Mouse (Mus musculus): ENCODE results near the gene Emx2. TPM values are rescaled to one million over a fixed set of nuclear protein-coding genes. Genes with fewer than 3 reads are reported as not detected.
A peak's percentile ranks its signal among the peaks of the same experiment; 100 is the strongest.

The Emx2 gene
- polyA plus RNA-seq, 1 experiment from 2014 or later = not detected

GRCm38 (mm10) chr19:59462459-59463292 lies 4.5 kb downstream of the Emx2 start:
- H3K4me2 ChIP-seq = no peak overlapping the region

DNA sequence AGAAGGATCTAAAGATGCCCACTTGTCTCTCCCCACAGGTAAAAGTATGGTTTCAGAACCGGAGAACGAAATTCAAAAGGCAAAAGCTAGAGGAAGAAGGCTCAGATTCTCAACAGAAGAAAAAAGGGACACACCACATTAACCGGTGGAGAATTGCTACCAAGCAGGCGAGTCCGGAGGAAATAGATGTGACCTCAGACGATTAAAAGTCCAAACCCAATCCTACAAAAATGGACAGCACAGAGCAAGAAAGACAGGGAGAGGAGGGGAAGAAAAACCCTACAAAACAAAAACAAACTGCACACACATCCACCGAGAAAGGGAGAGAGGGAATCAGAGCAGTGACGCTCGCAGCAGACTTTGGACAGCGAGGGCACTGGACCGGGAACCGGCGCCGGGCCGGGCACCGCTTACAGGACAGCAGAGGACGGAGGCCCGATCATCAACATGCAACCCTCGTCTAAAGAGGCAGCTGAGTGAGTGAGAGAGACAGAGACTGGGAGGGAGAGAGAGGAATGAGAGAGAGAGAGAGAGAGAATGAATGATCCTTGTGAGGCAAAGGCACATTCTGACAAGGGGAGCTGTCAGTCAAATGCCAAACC lies 5.8 kb downstream of the Emx2 start:
- H3K4me2 ChIP-seq = no peak overlapping the region
- peaks cover 27% of the 10 kb centered on the region for H3K4me1 ChIP-seq (replicated peaks)
- no peak overlapping the region for H3K27ac ChIP-seq (ENCODE audit: poor library complexity, severe bottlenecking)
- no peak overlapping the region for H3K9ac ChIP-seq
- peaks cover 82% of the 10 kb centered on the region for H3K27me3 ChIP-seq (replicated peaks)
- H3K9me3 ChIP-seq (replicated peaks) = no peaks in the 10 kb centered on the region
- no peak for ATAC-seq (ENCODE audit: insufficient number of reproducible peaks, low FRiP score)
- no peak overlapping the region for H3K4me3 ChIP-seq
- 4% methylated on average over 19 of the region's 19 CpGs for WGBS
- no peaks in the 10 kb centered on the region for H3K36me3 ChIP-seq

More at GRCm38 (mm10) chr19:59462459-59463292, 4.5 kb downstream of the Emx2 start:
- no peak overlapping the region for H3K4me3 ChIP-seq
- H3K9me3 ChIP-seq (replicated peaks) = no peaks in the 10 kb centered on the region
- no peak for ATAC-seq (ENCODE audit: insufficient number of reproducible peaks, low FRiP score)
- H3K9ac ChIP-seq = no peak overlapping the region
- no peaks in the 10 kb centered on the region for H3K36me3 ChIP-seq
- H3K27ac ChIP-seq (ENCODE audit: poor library complexity, severe bottlenecking) = no peak overlapping the region
- peaks cover 32% of the 10 kb centered on the region for H3K4me1 ChIP-seq (replicated peaks)
- WGBS = 6% methylated on average over 19 of the region's 19 CpGs
- peaks cover 82% of the 10 kb centered on the region for H3K27me3 ChIP-seq (replicated peaks)

GRCm38 (mm10) chr19:59465281-59465680 lies 7.1 kb downstream of the Emx2 start:
- no peak overlapping the region for H3K4me2 ChIP-seq
- peaks cover 26% of the 10 kb centered on the region for H3K4me1 ChIP-seq (replicated peaks)
- no peak for ATAC-seq (ENCODE audit: insufficient number of reproducible peaks, low FRiP score)
- no peak overlapping the region for H3K4me3 ChIP-seq
- H3K9ac ChIP-seq = no peak overlapping the region
- 2% methylated on average over 2 of the region's 2 CpGs for WGBS
- H3K36me3 ChIP-seq = no peaks in the 10 kb centered on the region
- no peaks in the 10 kb centered on the region for H3K9me3 ChIP-seq (replicated peaks)
- peaks cover 85% of the 10 kb centered on the region for H3K27me3 ChIP-seq (replicated peaks)
- no peak overlapping the region for H3K27ac ChIP-seq (ENCODE audit: poor library complexity, severe bottlenecking)

- no peak for ATAC-seq (ENCODE audit: insufficient number of reproducible peaks, low FRiP score)
- no peaks in the 10 kb centered on the region for H3K36me3 ChIP-seq
- no peak overlapping the region for H3K27ac ChIP-seq (ENCODE audit: poor library complexity, severe bottlenecking)
- peaks cover 30% of the 10 kb centered on the region for H3K4me1 ChIP-seq (replicated peaks)
- no peak overlapping the region for H3K4me3 ChIP-seq
- no peak overlapping the region for H3K4me2 ChIP-seq
- H3K9ac ChIP-seq = no peak overlapping the region
- peaks cover 91% of the 10 kb centered on the region for H3K27me3 ChIP-seq (replicated peaks)
- H3K9me3 ChIP-seq (replicated peaks) = no peaks in the 10 kb centered on the region
- 3% methylated on average over 10 of the region's 10 CpGs for WGBS
These were observed 7.7 kb downstream of the Emx2 start for GRCm38 (mm10) chr19:59465751-59466410.

- Histone ChIP-seq H3K36me3 (no peaks in the 10 kb centered on the region), H3K4me2 (no peak overlapping the region), H3K27ac (ENCODE audit: poor library complexity, severe bottlenecking) (no peak overlapping the region), H3K27me3 (replicated peaks) (peaks cover 93% of the 10 kb centered on the region), H3K4me3 (no peak overlapping the region), H3K4me1 (replicated peaks) (peaks cover 35% of the 10 kb centered on the region), H3K9me3 (replicated peaks) (no peaks in the 10 kb centered on the region), H3K9ac (no peak overlapping the region)
- ATAC-seq (ENCODE audit: insufficient number of reproducible peaks, low FRiP score) = no peak
- WGBS = 4% methylated on average over 6 of the region's 6 CpGs
These were observed 8.3 kb downstream of the Emx2 start for GRCm38 (mm10) chr19:59466417-59466937.

DNA sequence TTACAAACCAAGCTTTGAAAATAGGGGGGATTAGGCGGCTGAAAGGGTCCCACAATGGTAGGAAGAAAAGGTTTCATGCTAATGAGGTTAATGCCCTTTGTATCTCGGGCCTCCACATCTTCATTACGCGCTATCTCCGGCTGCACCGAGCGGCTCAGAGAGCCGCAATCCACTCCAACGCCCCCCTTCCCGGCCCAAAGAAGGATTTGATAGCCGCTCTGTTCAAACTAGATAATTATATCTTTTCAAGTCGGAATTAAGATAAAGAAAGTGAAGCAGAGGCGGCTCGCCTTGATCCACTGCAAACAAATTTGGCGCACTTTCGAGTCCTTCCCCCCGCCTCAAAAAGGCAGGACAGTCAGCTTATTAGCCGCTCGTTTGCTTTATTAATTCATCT lies 8.8 kb downstream of the Emx2 start:
- Histone ChIP-seq H3K4me1 (replicated peaks) (peaks cover 33% of the 10 kb centered on the region), H3K4me3 (no peak overlapping the region), H3K4me2 (no peak overlapping the region), H3K9ac (no peak overlapping the region), H3K36me3 (no peaks in the 10 kb centered on the region), H3K9me3 (replicated peaks) (no peaks in the 10 kb centered on the region), H3K27me3 (replicated peaks) (peaks cover 93% of the 10 kb centered on the region), H3K27ac (ENCODE audit: poor library complexity, severe bottlenecking) (no peak overlapping the region)
- WGBS = 2% methylated on average over 19 of the region's 19 CpGs
- no peak for ATAC-seq (ENCODE audit: insufficient number of reproducible peaks, low FRiP score)

DNA sequence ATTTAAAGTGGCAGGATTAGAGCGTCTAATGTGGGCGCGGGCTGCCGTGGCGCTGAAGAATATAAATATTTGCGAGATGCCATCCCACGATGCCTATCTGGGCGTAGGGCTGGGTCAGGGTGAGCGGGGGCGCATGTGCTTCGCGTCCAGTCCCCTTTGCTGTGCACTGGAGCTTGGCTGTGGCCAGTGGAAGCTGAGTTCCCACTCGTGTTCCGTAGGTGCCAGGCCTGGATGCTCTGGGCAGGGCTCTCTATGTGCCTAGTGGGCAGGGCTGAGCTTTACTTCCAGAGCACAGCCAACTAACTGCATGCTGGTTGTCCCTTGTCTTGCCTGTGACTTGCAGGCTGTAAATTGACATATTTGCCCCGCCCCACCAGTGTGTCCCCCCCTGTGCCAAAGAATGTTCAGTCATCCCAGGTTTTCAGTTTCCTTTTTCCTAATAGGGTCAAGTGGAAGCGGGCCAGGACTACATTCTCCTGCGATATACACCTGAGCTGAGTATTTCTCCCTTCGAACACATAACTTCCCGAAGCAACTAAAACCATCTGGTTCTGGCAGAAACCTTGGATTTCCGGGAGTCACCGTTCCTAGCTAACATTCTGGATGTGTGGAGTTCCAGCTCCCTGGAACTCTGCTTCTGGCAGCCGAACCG lies 9.4 kb downstream of the Emx2 start:
- Histone ChIP-seq H3K27ac (ENCODE audit: poor library complexity, severe bottlenecking) (no peak overlapping the region), H3K36me3 (no peaks in the 10 kb centered on the region), H3K4me1 (replicated peaks) (peaks cover 33% of the 10 kb centered on the region), H3K9me3 (replicated peaks) (no peaks in the 10 kb centered on the region), H3K4me3 (peak overlapping the region; percentile 7; the same call in 1 of the 2 replicates), H3K27me3 (replicated peaks) (peaks cover 94% of the 10 kb centered on the region), H3K4me2 (peak overlapping the region; percentile 21; the same call in 1 of the 2 replicates), H3K9ac (no peak overlapping the region)
- 2% methylated on average over 23 of the region's 23 CpGs for WGBS
- ATAC-seq (ENCODE audit: insufficient number of reproducible peaks, low FRiP score) = no peak

- Histone ChIP-seq H3K9ac (no peak overlapping the region), H3K36me3 (no peaks in the 10 kb centered on the region), H3K4me1 (replicated peaks) (peaks cover 33% of the 10 kb centered on the region), H3K27ac (ENCODE audit: poor library complexity, severe bottlenecking) (no peak overlapping the region), H3K4me2 (peak overlapping the region; percentile 21; the same call in 1 of the 2 replicates), H3K9me3 (replicated peaks) (no peaks in the 10 kb centered on the region), H3K4me3 (peak overlapping the region; percentile 7; the same call in 1 of the 2 replicates), H3K27me3 (replicated peaks) (peaks cover 94% of the 10 kb centered on the region)
- 2% methylated on average over 26 of the region's 27 CpGs for WGBS
- no peak for ATAC-seq (ENCODE audit: insufficient number of reproducible peaks, low FRiP score)
These were observed 10.1 kb downstream of the Emx2 start for GRCm38 (mm10) chr19:59468065-59468810.

GRCm38 (mm10) chr19:59469035-59469949 lies 11.1 kb downstream of the Emx2 start:
- ATAC-seq (ENCODE audit: insufficient number of reproducible peaks, low FRiP score) = 0 out of 2 replicates have a peak, but pooled peaks have one; percentile 25
- Histone ChIP-seq H3K36me3 (no peaks in the 10 kb centered on the region), H3K9ac (no peak overlapping the region), H3K27ac (ENCODE audit: poor library complexity, severe bottlenecking) (no peak overlapping the region), H3K9me3 (replicated peaks) (no peaks in the 10 kb centered on the region), H3K4me2 (peak overlapping the region; percentile 69), H3K4me1 (replicated peaks) (peaks cover 33% of the 10 kb centered on the region), H3K27me3 (replicated peaks) (peaks cover 92% of the 10 kb centered on the region), H3K4me3 (peak overlapping the region; percentile 41)
- WGBS = under 1% methylated on average over 35 of the region's 35 CpGs
